ENCODE assay signal across 28 mouse cellular contexts in the genomic region with DNA sequence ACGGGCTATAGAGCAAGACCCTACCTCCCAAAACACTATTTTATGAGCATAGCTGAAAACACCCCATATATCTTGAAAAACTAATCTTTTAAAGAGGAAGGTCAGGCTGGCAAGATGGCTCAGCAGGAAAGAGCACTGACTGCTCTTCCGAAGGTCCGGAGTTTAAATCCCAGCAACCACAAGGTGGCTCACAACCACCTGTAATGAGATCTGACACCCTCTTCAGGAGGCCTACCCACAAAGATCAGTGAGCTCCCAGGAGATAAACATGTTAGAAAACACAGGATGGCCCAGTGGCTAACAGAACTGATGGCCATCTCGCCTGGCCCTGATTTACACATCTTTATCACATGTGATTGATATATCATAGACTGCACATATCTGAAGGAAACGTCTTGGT. TPM values are rescaled to one million over a fixed set of nuclear protein-coding genes. Genes with fewer than 3 reads are reported as not detected.
DNase-seq lines count a peak whose midpoint lies in the region; ATAC-seq and TF ChIP-seq lines count a peak whose summit lies in the region.
"Had no signal": no experiment of that assay in that cellular context is flagged by ENCODE, and none has a peak within 500 bp of the region (broad histone marks: within the 10 kb centered on the region; RNA-seq: fewer than 3 reads in every experiment).

No protein-coding gene starts in this region.

- H3K36me3 ChIP-seq in forebrain, postnatal 0 days (ENCODE audit: insufficient read depth), result no peaks in the 10 kb centered on the region
- no peaks in the 10 kb centered on the region for H3K36me3 ChIP-seq in forebrain, embryonic 12.5 days (replicated peaks)
- no peaks in the 10 kb centered on the region for H3K36me3 ChIP-seq in kidney, adult 2 months (ENCODE audit: control insufficient read depth, insufficient read depth, low read length)
- no peaks in the 10 kb centered on the region for H3K36me3 ChIP-seq in midbrain, embryonic 11.5 days (ENCODE audit: control insufficient read depth, insufficient read depth, low read length)
- H3K36me3 ChIP-seq in midbrain, embryonic 10.5 days, result no peaks in the 10 kb centered on the region
- H3K36me3 ChIP-seq: embryonic facial prominence, embryonic 13.5 days; heart, embryonic 12.5 days; kidney, embryonic 15.5 days; liver, embryonic 15.5 days; midbrain, embryonic 13.5 days; neural tube, embryonic 13.5 days had no signal

- peak; percentile 26; the same call in 1 of the 2 replicates for TF ChIP-seq CTCF in forebrain, postnatal 0 days (IDR thresholded peaks at IDR 0.05; ENCODE audit: low read depth)
- TF ChIP-seq CTCF in kidney, adult 2 months (conservative IDR thresholded peaks at IDR 0.05; ENCODE audit: insufficient read depth, insufficient read length, low read depth, low read length), result no peak; the same call in 1 of the 2 replicates
- peak; percentile 9; the same call in 1 of the 2 replicates for TF ChIP-seq CTCF in brain, embryonic 14.5 days (IDR thresholded peaks at IDR 0.05; ENCODE audit: borderline replicate concordance, extremely low read depth, insufficient read depth, insufficient read length)

- 50% methylated on average over 5 of the region's 5 CpGs for WGBS in forebrain, postnatal 0 days
- 46% methylated on average over 5 of the region's 5 CpGs for WGBS in forebrain, embryonic 12.5 days
- 43% methylated on average over 5 of the region's 5 CpGs for WGBS in kidney, adult 2 months
- 50% methylated on average over 5 of the region's 5 CpGs for WGBS in midbrain, embryonic 11.5 days
- 52% methylated on average over 5 of the region's 5 CpGs for WGBS in midbrain, embryonic 10.5 days

- H3K27ac ChIP-seq in forebrain, postnatal 0 days (ENCODE audit: low read depth, low read length), result no peak overlapping the region
- no peak overlapping the region for H3K27ac ChIP-seq in forebrain, embryonic 12.5 days
- no peak overlapping the region for H3K27ac ChIP-seq in kidney, adult 2 months (ENCODE audit: insufficient read depth, low read depth, low read length)
- no peak overlapping the region for H3K27ac ChIP-seq in midbrain, embryonic 11.5 days (ENCODE audit: low read depth, low read length)
- H3K27ac ChIP-seq in midbrain, embryonic 10.5 days (replicated peaks), result no peak overlapping the region
- H3K27ac ChIP-seq: embryonic facial prominence, embryonic 13.5 days; forebrain, embryonic 13.5 days; hindbrain, embryonic 14.5 days; kidney, embryonic 15.5 days; liver, embryonic 15.5 days; midbrain, embryonic 13.5 days; neural tube, embryonic 13.5 days had no signal

- no peak for DNase-seq in forebrain, postnatal 0 days
- peak; percentile 35 for DNase-seq in kidney, adult 2 months
- DNase-seq in kidney, postnatal 14 days, result no peak
- DNase-seq in midbrain, embryonic 11.5 days (ENCODE audit: low spot score, missing footprints), result peak; percentile 33
- DNase-seq in midbrain, embryonic 10.5 days (ENCODE audit: low spot score), result no peak
- DNase-seq in brain, embryonic 14.5 days (ENCODE audit: low read depth), result no peak
- DNase-seq in left cerebral cortex, postnatal 14 days (ENCODE audit: low spot score in 2 of 2), result no peak
- DNase-seq: adrenal gland, postnatal 10 days; cerebellum, adult 2 months; cerebellum, postnatal 36 days; embryo, embryonic 11 days; gastrocnemius, postnatal 10 days; heart, adult 11 months; heart, postnatal 36 days; lung, postnatal 14 days; thymus, adult 18-20 months; thymus, postnatal 36 days had no signal

- intact Hi-C loops in left cerebral cortex, postnatal 14 days (cut with DNase I), result loop anchor here (10.0 kb wide), 1 partner anchor 54 kb away; a partner anchor contains a TSS

- no peak overlapping the region for H3K9ac ChIP-seq in forebrain, postnatal 0 days
- no peak overlapping the region for H3K9ac ChIP-seq in forebrain, embryonic 12.5 days
- H3K9ac ChIP-seq in midbrain, embryonic 11.5 days (ENCODE audit: low read length), result no peak overlapping the region
- H3K9ac ChIP-seq: embryonic facial prominence, embryonic 13.5 days; forebrain, embryonic 13.5 days; heart, embryonic 12.5 days; hindbrain, embryonic 14.5 days; kidney, embryonic 15.5 days; liver, embryonic 15.5 days; midbrain, embryonic 13.5 days; neural tube, embryonic 13.5 days had no signal

- no peak overlapping the region for H3K4me3 ChIP-seq in forebrain, postnatal 0 days (ENCODE audit: low read depth, low read length)
- H3K4me3 ChIP-seq in forebrain, embryonic 12.5 days (replicated peaks), result no peak overlapping the region
- no peak overlapping the region for H3K4me3 ChIP-seq in kidney, adult 2 months (ENCODE audit: insufficient read depth, low read depth, low read length)
- H3K4me3 ChIP-seq in midbrain, embryonic 11.5 days (ENCODE audit: low read depth, low read length), result no peak overlapping the region
- no peak overlapping the region for H3K4me3 ChIP-seq in midbrain, embryonic 10.5 days
- H3K4me3 ChIP-seq: embryonic facial prominence, embryonic 13.5 days; erythroblast, embryonic 14.5 days; forebrain, embryonic 13.5 days; heart, embryonic 12.5 days; kidney, embryonic 15.5 days; liver, embryonic 15.5 days; midbrain, embryonic 13.5 days; neural tube, embryonic 13.5 days had no signal

- no peaks in the 10 kb centered on the region for H3K27me3 ChIP-seq in forebrain, postnatal 0 days (ENCODE audit: insufficient read depth, low read length)
- no peaks in the 10 kb centered on the region for H3K27me3 ChIP-seq in forebrain, embryonic 12.5 days
- no peaks in the 10 kb centered on the region for H3K27me3 ChIP-seq in kidney, adult 2 months (replicated peaks; ENCODE audit: control insufficient read depth, insufficient read depth, low read length)
- H3K27me3 ChIP-seq in midbrain, embryonic 11.5 days (ENCODE audit: control insufficient read depth, insufficient read depth, low read length), result no peaks in the 10 kb centered on the region
- H3K27me3 ChIP-seq in midbrain, embryonic 10.5 days (ENCODE audit: low read depth, poor library complexity, severe bottlenecking), result no peaks in the 10 kb centered on the region
- H3K27me3 ChIP-seq: embryonic facial prominence, embryonic 13.5 days; forebrain, embryonic 13.5 days; heart, embryonic 12.5 days; kidney, embryonic 15.5 days; liver, embryonic 15.5 days; midbrain, embryonic 13.5 days; neural tube, embryonic 13.5 days had no signal

- no peak for TF ChIP-seq POLR2A in kidney, adult 2 months (IDR thresholded peaks at IDR 0.05; ENCODE audit: low read depth, low read length)
- no peak for TF ChIP-seq POLR2A in brain, embryonic 14.5 days (IDR thresholded peaks at IDR 0.05; ENCODE audit: borderline replicate concordance, extremely low read depth, insufficient read depth, insufficient read length, poor library complexity, severe bottlenecking)

- no peaks in the 10 kb centered on the region for H3K9me3 ChIP-seq in forebrain, postnatal 0 days (ENCODE audit: low read length)
- H3K9me3 ChIP-seq in forebrain, embryonic 12.5 days, result no peaks in the 10 kb centered on the region
- H3K9me3 ChIP-seq in midbrain, embryonic 11.5 days (ENCODE audit: control insufficient read depth, low read length), result no peaks in the 10 kb centered on the region
- H3K9me3 ChIP-seq in midbrain, embryonic 10.5 days (replicated peaks), result no peaks in the 10 kb centered on the region
- H3K9me3 ChIP-seq: embryonic facial prominence, embryonic 13.5 days; forebrain, embryonic 13.5 days; heart, embryonic 12.5 days; kidney, embryonic 15.5 days; liver, embryonic 15.5 days; midbrain, embryonic 13.5 days; neural tube, embryonic 13.5 days had no signal

- H3K4me2 ChIP-seq in forebrain, postnatal 0 days (ENCODE audit: low read depth), result no peak overlapping the region
- no peak overlapping the region for H3K4me2 ChIP-seq in forebrain, embryonic 12.5 days
- H3K4me2 ChIP-seq in midbrain, embryonic 11.5 days, result no peak overlapping the region
- H3K4me2 ChIP-seq: embryonic facial prominence, embryonic 13.5 days; forebrain, embryonic 13.5 days; heart, embryonic 12.5 days; hindbrain, embryonic 14.5 days; kidney, embryonic 15.5 days; liver, embryonic 15.5 days; midbrain, embryonic 13.5 days; neural tube, embryonic 13.5 days had no signal

- no peak for ATAC-seq in forebrain, postnatal 0 days
- ATAC-seq in forebrain, embryonic 12.5 days (ENCODE audit: low FRiP score), result no peak
- ATAC-seq in midbrain, embryonic 11.5 days (ENCODE audit: low FRiP score), result no peak
- ATAC-seq: forebrain, embryonic 13.5 days; inflammation-experienced regulatory T-cells, adult 6 months; midbrain, embryonic 13.5 days had no signal

- no peaks in the 10 kb centered on the region for H3K4me1 ChIP-seq in forebrain, postnatal 0 days (ENCODE audit: insufficient read depth)
- H3K4me1 ChIP-seq in forebrain, embryonic 12.5 days, result no peaks in the 10 kb centered on the region
- no peaks in the 10 kb centered on the region for H3K4me1 ChIP-seq in kidney, adult 2 months (ENCODE audit: control insufficient read depth, insufficient read depth, low read length)
- no peaks in the 10 kb centered on the region for H3K4me1 ChIP-seq in midbrain, embryonic 11.5 days (ENCODE audit: control insufficient read depth, insufficient read depth, low read length)
- H3K4me1 ChIP-seq in midbrain, embryonic 10.5 days, result peaks cover 4% of the 10 kb centered on the region; the same call in 1 of the 2 replicates
- H3K4me1 ChIP-seq: embryonic facial prominence, embryonic 13.5 days; forebrain, embryonic 13.5 days; heart, embryonic 12.5 days; kidney, embryonic 15.5 days; neural tube, embryonic 13.5 days had no signal

RNA-seq across cellular contexts. Expression of a gene that starts 31.5 kb away (rescaled TPM):
- total RNA-seq in forebrain, postnatal 0 days (2014; rRNA removed), result 21.0 and 23.3 TPM in 2 replicates
- polyA plus RNA-seq in forebrain, postnatal 0 days (2015; fragmentation: Nextera tagmentation; extraction: Ambion mirVana), result 5.5 and 7.4 TPM in 2 replicates
- 16.9 and 17.4 TPM in 2 replicates for polyA plus RNA-seq in forebrain, embryonic 12.5 days (2016; fragmentation: Nextera tagmentation; extraction: Ambion mirVana)
- polyA plus RNA-seq in kidney, adult 2 months (2012; rRNA removed), result 31.1 and 34.8 TPM in 2 replicates
- 14.5 and 16.0 TPM in 2 replicates for polyA plus RNA-seq in midbrain, embryonic 11.5 days (2014; fragmentation: Nextera tagmentation; extraction: Ambion mirVana)
- 13.5 and 16.9 TPM in 2 replicates for polyA plus RNA-seq in midbrain, embryonic 10.5 days (2016; fragmentation: Nextera tagmentation; extraction: Ambion mirVana)
- polyA plus RNA-seq in brain, embryonic 14.5 days (2012; rRNA removed), result 40.1 and 43.3 TPM in 2 replicates
- 10 to 100 TPM; 40.5 to 42.3 TPM for total RNA-seq in left cerebral cortex, postnatal 14 days (2021)

RNA-seq across cellular contexts. Expression of a gene that starts 41.2 kb away (rescaled TPM):
- total RNA-seq in forebrain, postnatal 0 days (2014; rRNA removed), result 40.4 and 49.5 TPM in 2 replicates
- polyA plus RNA-seq in forebrain, postnatal 0 days (2015; fragmentation: Nextera tagmentation; extraction: Ambion mirVana), result 86.3 and 91.3 TPM in 2 replicates
- 147 and 151 TPM in 2 replicates for polyA plus RNA-seq in forebrain, embryonic 12.5 days (2016; fragmentation: Nextera tagmentation; extraction: Ambion mirVana)
- polyA plus RNA-seq in kidney, adult 2 months (2012; rRNA removed), result 33.0 and 54.3 TPM in 2 replicates
- polyA plus RNA-seq in midbrain, embryonic 11.5 days (2014; fragmentation: Nextera tagmentation; extraction: Ambion mirVana), result 43.2 and 46.0 TPM in 2 replicates
- polyA plus RNA-seq in midbrain, embryonic 10.5 days (2016; fragmentation: Nextera tagmentation; extraction: Ambion mirVana), result 136 and 158 TPM in 2 replicates
- polyA plus RNA-seq in brain, embryonic 14.5 days (2012; rRNA removed), result 177 and 202 TPM in 2 replicates
- 10 to 100 TPM; 62.5 to 63.5 TPM for total RNA-seq in left cerebral cortex, postnatal 14 days (2021)

RNA-seq across cellular contexts. Expression of a gene that starts 57.0 kb away (rescaled TPM):
- 91.2 and 101 TPM in 2 replicates for total RNA-seq in forebrain, postnatal 0 days (2014; rRNA removed)
- 26.7 and 28.3 TPM in 2 replicates for polyA plus RNA-seq in forebrain, postnatal 0 days (2015; fragmentation: Nextera tagmentation; extraction: Ambion mirVana)
- 3.8 and 7.1 TPM in 2 replicates for polyA plus RNA-seq in forebrain, embryonic 12.5 days (2016; fragmentation: Nextera tagmentation; extraction: Ambion mirVana)
- polyA plus RNA-seq in kidney, adult 2 months (2012; rRNA removed), result 5.2 and 5.7 TPM in 2 replicates
- polyA plus RNA-seq in midbrain, embryonic 11.5 days (2014; fragmentation: Nextera tagmentation; extraction: Ambion mirVana), result 10.1 and 13.4 TPM in 2 replicates
- 1.9 and 2.0 TPM in 2 replicates for polyA plus RNA-seq in midbrain, embryonic 10.5 days (2016; fragmentation: Nextera tagmentation; extraction: Ambion mirVana)
- 62.0 and 63.2 TPM in 2 replicates for polyA plus RNA-seq in brain, embryonic 14.5 days (2012; rRNA removed)
- total RNA-seq in left cerebral cortex, postnatal 14 days (2021), result 10 to 100 TPM; 63.8 to 73.4 TPM

Comparison
In these comparisons a context has a peak if more than half of its experiments do, and no peak if none do; other contexts are left out.
1. DNase-seq: peak in kidney, adult 2 months (single experiment) and midbrain, embryonic 11.5 days (single experiment); none in forebrain, postnatal 0 days (single experiment), kidney, postnatal 14 days (single experiment), midbrain, embryonic 10.5 days (single experiment), brain, embryonic 14.5 days (single experiment) and left cerebral cortex, postnatal 14 days (0 of 2).